Mouse (Mus musculus) lung, postnatal 0 days (tissue): ENCODE data around the gene Cib4.

Source experiments
- CTCF ChIP-seq: IDR thresholded peaks from 2 replicates; pipeline ENCODE4 v1.5.1; 2016; ENCODE audit warnings: antibody characterized with exemption, mild to moderate bottlenecking
- EP300 ChIP-seq: IDR thresholded peaks from 2 replicates; pipeline ENCODE4 v1.6.1; 2016; ENCODE audit warnings: antibody characterized with exemption, mild to moderate bottlenecking, control low read depth

- TF ChIP-seq CTCF (no peak), EP300 (no peak)
These were observed 61.0 kb downstream of the Cib4 start for GRCm38 (mm10) chr5:30484591-30484990.
